Mouse (Mus musculus) midbrain, embryonic 12.5 days (tissue): ENCODE results near the gene Zdhhc23. TPM values are rescaled to one million over a fixed set of nuclear protein-coding genes. Genes with fewer than 3 reads are reported as not detected.

Experiments
- ATAC-seq: fragments of 200-750 bp; cut with Nextera tagmentation; 2 replicates; pipeline ENCODE4 v1.8.0; 2017; ENCODE audit warnings: low read depth, moderate TSS enrichment, moderate library complexity; ENCODE audit not compliant: low FRiP score
- H3K27ac ChIP-seq: fragments of 300-500 bp; sonication (generic); replicated peaks from 2 replicates; pipeline ENCODE4 v1.5.1; 2016; ENCODE audit warnings: mild to moderate bottlenecking
- H3K27me3 ChIP-seq: fragments of 300-500 bp; sonication (generic); 2 replicates; pipeline ENCODE4 v1.6.1; 2016; ENCODE audit warnings: mild to moderate bottlenecking
- H3K36me3 ChIP-seq: fragments of 300-500 bp; sonication (generic); 2 replicates; pipeline ENCODE4 v1.6.1; 2016
- H3K4me1 ChIP-seq: fragments of 300-500 bp; sonication (generic); 2 replicates; pipeline ENCODE4 v1.6.1; 2016
- H3K4me2 ChIP-seq: fragments of 300-500 bp; sonication (generic); replicated peaks from 2 replicates; pipeline ENCODE4 v1.6.1; 2016; ENCODE audit warnings: mild to moderate bottlenecking, moderate library complexity
- H3K4me3 ChIP-seq: fragments of 300-500 bp; sonication (generic); 2 replicates; pipeline ENCODE4 v1.5.1; 2016; ENCODE audit warnings: mild to moderate bottlenecking
- H3K9ac ChIP-seq: fragments of 300-500 bp; sonication (generic); replicated peaks from 2 replicates; pipeline ENCODE4 v1.6.1; 2016; ENCODE audit warnings: mild to moderate bottlenecking, moderate library complexity
- H3K9me3 ChIP-seq: fragments of 300-500 bp; sonication (generic); 2 replicates; pipeline ENCODE4 v1.6.1; 2016; ENCODE audit warnings: mild to moderate bottlenecking
- WGBS: fragments of 180-500 bp; shearing (Covaris S2); methylation state at CpG from one replicate; pipeline ENCODE4 v1.1.7; 2016; 5-methylcytosine and 5-hydroxymethylcytosine counted together
- polyA plus RNA-seq: library from polyadenylated mRNA; unstranded; fragments of >200 nt; fragmentation: Nextera tagmentation; extraction: Ambion mirVana; gene quantifications from 2 replicates; pipeline ENCODE4 v1.2.1, GENCODE M21; 2016

Gene Zdhhc23
- polyA plus RNA-seq, 1 experiment from 2014 or later = 0.75 TPM

DNA sequence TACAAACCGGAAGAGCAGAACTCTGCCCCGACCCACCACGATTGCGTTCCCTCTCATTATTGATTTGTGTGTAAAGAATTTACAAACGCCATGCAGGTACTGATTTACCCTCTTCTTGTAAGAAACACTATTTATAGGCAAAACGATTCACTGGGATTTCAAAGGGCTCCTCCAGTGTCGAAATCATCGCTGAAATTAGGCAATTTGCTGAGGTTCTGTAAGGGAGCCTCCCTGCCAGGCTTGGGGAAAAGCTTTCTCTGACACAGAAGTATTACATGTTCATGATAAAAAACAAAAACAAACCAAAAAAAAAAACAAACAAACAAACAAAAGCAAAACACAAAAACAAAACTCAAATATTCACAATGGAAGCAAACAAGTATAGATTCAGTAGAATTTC is 19.5 kb upstream of the Zdhhc23 start:
- no peak overlapping the region for H3K4me3 ChIP-seq
- H3K27me3 ChIP-seq = no peaks in the 10 kb centered on the region
- 86% methylated on average over 8 of the region's 8 CpGs for WGBS
- ATAC-seq = no peak
- no peaks in the 10 kb centered on the region for H3K4me1 ChIP-seq
- H3K27ac ChIP-seq = no peak overlapping the region
- H3K9ac ChIP-seq = no peak overlapping the region
- no peak overlapping the region for H3K4me2 ChIP-seq
- no peaks in the 10 kb centered on the region for H3K36me3 ChIP-seq
- no peaks in the 10 kb centered on the region for H3K9me3 ChIP-seq

DNA sequence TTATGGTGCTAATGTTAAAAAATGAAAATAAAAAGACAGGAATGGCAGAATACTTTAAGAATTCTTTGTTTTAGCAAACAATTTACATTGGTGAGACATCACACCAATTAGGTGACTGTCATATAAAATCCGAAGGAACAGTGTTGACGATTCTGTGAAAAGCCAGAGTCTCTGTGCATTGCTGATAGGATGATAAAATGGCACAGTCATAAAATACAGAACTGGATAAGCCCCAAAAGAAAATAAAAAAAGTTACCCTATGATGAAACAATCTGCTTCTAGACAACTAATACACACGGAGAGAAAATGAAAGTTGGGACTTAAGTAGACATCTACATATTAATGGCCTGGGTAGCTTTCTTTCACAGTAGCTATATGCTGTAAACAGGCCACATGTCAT is 15.0 kb upstream of the Zdhhc23 start:
- Histone ChIP-seq H3K36me3 (no peaks in the 10 kb centered on the region), H3K4me2 (no peak overlapping the region), H3K27ac (no peak overlapping the region), H3K27me3 (no peaks in the 10 kb centered on the region), H3K4me1 (no peaks in the 10 kb centered on the region), H3K9me3 (no peaks in the 10 kb centered on the region), H3K4me3 (no peak overlapping the region), H3K9ac (no peak overlapping the region)
- WGBS = 87% methylated on average over 3 of the region's 3 CpGs
- ATAC-seq = no peak

DNA sequence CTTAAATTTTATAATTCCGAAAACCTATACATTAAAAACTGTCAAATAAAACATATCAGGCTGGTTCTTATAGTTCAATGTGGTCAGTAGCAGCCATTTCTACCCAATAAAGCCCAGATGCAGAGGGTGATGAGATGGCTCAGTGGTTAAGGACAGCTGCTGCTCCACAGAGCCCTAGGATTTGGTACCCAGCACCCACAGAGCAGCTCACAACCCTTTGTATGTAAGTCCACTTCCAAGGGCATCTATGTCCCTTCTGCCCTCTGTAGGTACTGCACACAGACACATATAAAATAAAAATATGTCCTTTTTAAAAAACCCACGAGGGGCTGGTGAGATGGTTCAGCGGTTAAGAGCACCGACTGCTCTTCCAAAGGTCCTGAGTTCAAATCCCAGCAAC is 6.7 kb upstream of the Zdhhc23 start:
- no peak for ATAC-seq
- H3K4me1 ChIP-seq = 0 out of 2 replicates have a peak, but pooled peaks cover 3% of the 10 kb centered on the region
- H3K4me2 ChIP-seq = no peak overlapping the region
- no peaks in the 10 kb centered on the region for H3K36me3 ChIP-seq
- no peak overlapping the region for H3K4me3 ChIP-seq
- no peaks in the 10 kb centered on the region for H3K9me3 ChIP-seq
- H3K27me3 ChIP-seq = no peaks in the 10 kb centered on the region
- no peak overlapping the region for H3K9ac ChIP-seq
- no peak overlapping the region for H3K27ac ChIP-seq
- WGBS = 96% methylated on average over 4 of the region's 4 CpGs

DNA sequence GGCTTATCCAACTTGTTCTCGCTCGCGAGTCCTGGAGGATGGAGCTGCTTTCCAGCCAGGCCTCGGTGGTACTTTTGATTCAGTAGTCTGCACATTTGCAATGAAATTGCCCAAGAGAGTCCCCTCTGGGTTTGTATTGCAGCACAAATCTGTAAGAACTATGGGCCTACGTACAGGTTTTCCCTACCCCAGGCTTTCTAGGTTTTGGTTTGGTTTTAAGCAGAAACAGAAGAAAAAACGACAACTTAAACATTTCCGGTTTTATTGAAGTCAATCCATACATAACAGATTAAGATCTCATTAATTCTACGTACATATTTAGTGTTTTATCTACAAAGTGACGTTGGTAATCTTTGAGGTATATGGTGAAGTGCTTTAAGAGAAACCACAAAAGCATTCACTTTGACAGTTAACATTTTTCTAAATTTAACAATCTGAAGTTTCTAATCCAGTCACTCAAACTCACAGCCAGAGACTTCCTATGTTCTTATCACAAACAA is 569 bp upstream of the Zdhhc23 start:
- Histone ChIP-seq H3K27me3 (peaks cover 38% of the 10 kb centered on the region), H3K36me3 (no peaks in the 10 kb centered on the region), H3K4me3 (peak overlapping the region; percentile 58), H3K9ac (peak overlapping the region; percentile 53), H3K4me1 (peaks cover 7% of the 10 kb centered on the region), H3K27ac (no peak overlapping the region), H3K9me3 (no peaks in the 10 kb centered on the region), H3K4me2 (peak overlapping the region; percentile 95)
- ATAC-seq = no peak
- WGBS = 31% methylated on average over 9 of the region's 9 CpGs

GRCm38 (mm10) chr16:43979010-43979327 is 622 bp downstream of the Zdhhc23 start:
- 14% methylated on average over 7 of the region's 7 CpGs for WGBS
- H3K36me3 ChIP-seq = no peaks in the 10 kb centered on the region
- peaks cover 38% of the 10 kb centered on the region for H3K27me3 ChIP-seq
- H3K4me3 ChIP-seq = peak overlapping the region; percentile 58
- peak overlapping the region; percentile 95 for H3K4me2 ChIP-seq
- ATAC-seq = no peak
- H3K4me1 ChIP-seq = peaks cover 7% of the 10 kb centered on the region
- H3K27ac ChIP-seq = no peak overlapping the region
- H3K9me3 ChIP-seq = no peaks in the 10 kb centered on the region
- H3K9ac ChIP-seq = peak overlapping the region; percentile 53; the same call in 1 of the 2 replicates

GRCm38 (mm10) chr16:43973606-43974220 is 5.9 kb downstream of the Zdhhc23 start:
- no peak overlapping the region for H3K4me3 ChIP-seq
- H3K27me3 ChIP-seq = peaks cover 18% of the 10 kb centered on the region
- ATAC-seq = no peak
- H3K4me2 ChIP-seq = no peak overlapping the region
- no peak overlapping the region for H3K27ac ChIP-seq
- WGBS = 74% methylated on average over 22 of the region's 22 CpGs
- no peaks in the 10 kb centered on the region for H3K4me1 ChIP-seq
- no peaks in the 10 kb centered on the region for H3K36me3 ChIP-seq
- H3K9ac ChIP-seq = no peak overlapping the region
- no peaks in the 10 kb centered on the region for H3K9me3 ChIP-seq

GRCm38 (mm10) chr16:43973147-43973546 is 6.4 kb downstream of the Zdhhc23 start:
- H3K4me3 ChIP-seq = no peak overlapping the region
- no peak overlapping the region for H3K4me2 ChIP-seq
- 93% methylated on average over 11 of the region's 11 CpGs for WGBS
- H3K9me3 ChIP-seq = no peaks in the 10 kb centered on the region
- H3K27ac ChIP-seq = no peak overlapping the region
- H3K27me3 ChIP-seq = peaks cover 12% of the 10 kb centered on the region; the same call in 1 of the 2 replicates
- ATAC-seq = no peak
- H3K9ac ChIP-seq = no peak overlapping the region
- no peaks in the 10 kb centered on the region for H3K36me3 ChIP-seq
- no peaks in the 10 kb centered on the region for H3K4me1 ChIP-seq

GRCm38 (mm10) chr16:43972391-43972790 is 7.2 kb downstream of the Zdhhc23 start:
- WGBS = 94% methylated on average over 2 of the region's 2 CpGs
- H3K9me3 ChIP-seq = no peaks in the 10 kb centered on the region

DNA sequence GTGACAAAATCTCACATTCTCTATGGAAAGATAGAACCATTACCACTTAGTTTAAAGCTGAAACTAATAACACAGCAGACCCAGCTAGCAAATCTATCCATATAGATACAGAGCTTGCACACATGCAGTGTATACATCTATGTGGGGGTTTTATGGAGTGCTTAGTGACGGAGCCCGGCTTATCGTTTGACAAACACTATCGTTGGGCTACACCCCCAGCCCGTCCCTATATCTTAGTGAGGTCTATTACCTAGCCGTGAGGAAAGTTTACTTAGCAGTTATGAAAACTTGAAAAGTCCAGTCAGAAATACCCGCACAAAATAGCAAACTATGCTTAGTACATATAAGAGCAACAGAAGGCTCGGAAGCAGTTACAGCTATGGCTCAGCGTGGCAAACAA is 7.8 kb downstream of the Zdhhc23 start:
- no peak for ATAC-seq
- no peaks in the 10 kb centered on the region for H3K9me3 ChIP-seq
- H3K27me3 ChIP-seq = no peaks in the 10 kb centered on the region
- no peak overlapping the region for H3K9ac ChIP-seq
- H3K4me3 ChIP-seq = no peak overlapping the region
- no peaks in the 10 kb centered on the region for H3K4me1 ChIP-seq
- no peaks in the 10 kb centered on the region for H3K36me3 ChIP-seq
- no peak overlapping the region for H3K27ac ChIP-seq
- no peak overlapping the region for H3K4me2 ChIP-seq
- 93% methylated on average over 9 of the region's 9 CpGs for WGBS

More at GRCm38 (mm10) chr16:43972391-43972790, 7.2 kb downstream of the Zdhhc23 start:
- no peak overlapping the region for H3K9ac ChIP-seq
- peaks cover 5% of the 10 kb centered on the region; the same call in 1 of the 2 replicates for H3K27me3 ChIP-seq
- no peak overlapping the region for H3K4me2 ChIP-seq
- H3K36me3 ChIP-seq = no peaks in the 10 kb centered on the region
- no peak for ATAC-seq
- no peaks in the 10 kb centered on the region for H3K4me1 ChIP-seq
- no peak overlapping the region for H3K4me3 ChIP-seq
- H3K27ac ChIP-seq = no peak overlapping the region

- H3K4me2 ChIP-seq = no peak overlapping the region
- H3K27ac ChIP-seq = no peak overlapping the region
- H3K36me3 ChIP-seq = no peaks in the 10 kb centered on the region
- no peak overlapping the region for H3K4me3 ChIP-seq
- H3K9ac ChIP-seq = no peak overlapping the region
- ATAC-seq = no peak
- no peaks in the 10 kb centered on the region for H3K27me3 ChIP-seq
- 95% methylated on average over 11 of the region's 11 CpGs for WGBS
- H3K9me3 ChIP-seq = no peaks in the 10 kb centered on the region
- H3K4me1 ChIP-seq = peaks cover 3% of the 10 kb centered on the region; the same call in 1 of the 2 replicates
Measured at GRCm38 (mm10) chr16:43971189-43971588, 8.4 kb downstream of the Zdhhc23 start.

DNA sequence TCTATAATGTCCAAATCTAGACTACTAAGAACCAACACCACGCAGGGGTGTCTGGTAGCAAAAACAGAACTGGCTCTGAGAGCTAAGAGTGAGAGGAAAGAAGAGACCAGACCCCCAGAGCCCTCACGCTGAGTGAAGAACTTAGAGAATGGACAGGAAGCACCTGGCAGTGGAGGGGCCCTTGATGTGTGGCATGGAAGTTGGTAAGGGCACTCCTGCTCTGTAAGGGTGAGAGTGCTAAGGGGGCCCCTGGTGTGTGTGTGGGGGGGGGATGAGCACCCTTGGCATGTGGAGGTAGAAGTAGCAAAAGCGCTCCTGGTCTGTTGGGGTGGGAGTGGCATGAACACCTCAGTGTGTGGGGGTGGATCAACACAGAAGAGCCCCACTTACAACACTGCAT is 9.2 kb downstream of the Zdhhc23 start:
- Histone ChIP-seq H3K4me2 (no peak overlapping the region), H3K36me3 (no peaks in the 10 kb centered on the region), H3K9ac (no peak overlapping the region), H3K27me3 (no peaks in the 10 kb centered on the region), H3K27ac (no peak overlapping the region), H3K9me3 (no peaks in the 10 kb centered on the region), H3K4me3 (no peak overlapping the region), H3K4me1 (peaks cover 5% of the 10 kb centered on the region; the same call in 1 of the 2 replicates)
- WGBS = 93% methylated on average over 3 of the region's 3 CpGs
- ATAC-seq = no peak

- H3K27ac ChIP-seq = peak overlapping the region; percentile 25; the same call in 1 of the 2 replicates
- 0 out of 2 replicates have a peak overlapping the region, but pooled peaks have one; percentile 3 for H3K4me2 ChIP-seq
- no peaks in the 10 kb centered on the region for H3K9me3 ChIP-seq
- WGBS = 80% methylated on average over 13 of the region's 13 CpGs
- no peak overlapping the region for H3K4me3 ChIP-seq
- no peaks in the 10 kb centered on the region for H3K27me3 ChIP-seq
- no peak overlapping the region for H3K9ac ChIP-seq
- H3K36me3 ChIP-seq = no peaks in the 10 kb centered on the region
- H3K4me1 ChIP-seq = peaks cover 5% of the 10 kb centered on the region; the same call in 1 of the 2 replicates
- peak; percentile 41; the same call in 1 of the 2 replicates for ATAC-seq
Measured at GRCm38 (mm10) chr16:43965781-43966389, 13.7 kb downstream of the Zdhhc23 start.
